Mouse (Mus musculus) lung, adult 2 months (tissue): ENCODE results near the gene Wdr35. TPM values are rescaled to one million over a fixed set of nuclear protein-coding genes. Genes with fewer than 3 reads are reported as not detected.
"Not testable (repeated sequence)": the region's sequence is repeated elsewhere in the genome, so short reads cannot be mapped to it uniquely, and the experiment has no call there.

Experiments
- DNase-seq: peaks from one replicate; pipeline ENCODE4 v3.0.0; 2022
- H3K4me1 ChIP-seq: fragments of 200-500 bp; 2 replicates; pipeline ENCODE4 v1.6.1; 2011; ENCODE audit warnings: low read length; ENCODE audit not compliant: control insufficient read depth, insufficient read depth
- H3K4me3 ChIP-seq: fragments of 200-500 bp; replicated peaks from 2 replicates; pipeline ENCODE3; 2011; ENCODE audit warnings: low read depth, mild to moderate bottlenecking, control low read depth, low read length; ENCODE audit errors: extremely low read depth
- CTCF ChIP-seq: fragments of 200-500 bp; IDR thresholded peaks from 2 replicates; pipeline ENCODE4 v1.5.1; 2011; ENCODE audit warnings: mild to moderate bottlenecking, low read length, control low read depth; ENCODE audit not compliant: insufficient read depth
- POLR2A ChIP-seq: fragments of 200-500 bp; IDR thresholded peaks from 2 replicates; pipeline ENCODE4 v1.6.1; 2011; ENCODE audit warnings: low read depth, mild to moderate bottlenecking, control low read depth, low read length, borderline replicate concordance; ENCODE audit errors: extremely low read depth
- WGBS: fragments of 180-500 bp; shearing (Covaris S2); methylation state at CpG from one replicate; pipeline ENCODE4 v1.1.7; 2018; 5-methylcytosine and 5-hydroxymethylcytosine counted together
- polyA plus RNA-seq: library from polyadenylated mRNA; depleted of rRNA; stranded (reverse); fragments of >200 nt; gene quantifications from 2 replicates; pipeline ENCODE4 v1.2.3, GENCODE M21; 2012

The Wdr35 gene
- polyA plus RNA-seq, 1 experiment = 5.0 TPM

DNA sequence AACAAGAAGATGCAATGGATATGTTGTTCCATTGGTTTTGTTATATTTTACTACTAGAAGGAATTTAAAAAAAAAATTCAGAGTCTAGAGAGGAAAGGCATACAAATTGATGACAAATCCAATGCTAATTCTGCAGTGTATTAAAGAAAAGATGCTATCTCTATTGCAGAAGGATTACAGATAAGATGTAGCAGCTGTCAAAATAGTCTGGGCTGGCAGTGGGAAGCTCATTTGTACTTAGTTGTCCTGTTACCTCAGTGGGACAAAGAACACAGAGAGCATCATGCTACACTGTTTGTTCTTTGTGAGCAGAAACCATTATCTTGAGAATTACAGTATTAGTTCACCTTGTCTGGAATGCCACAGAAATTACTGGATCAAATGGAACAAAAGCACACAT is 53.2 kb downstream of the Wdr35 start:
- no peak for TF ChIP-seq POLR2A
- TF ChIP-seq CTCF = no peak

DNA sequence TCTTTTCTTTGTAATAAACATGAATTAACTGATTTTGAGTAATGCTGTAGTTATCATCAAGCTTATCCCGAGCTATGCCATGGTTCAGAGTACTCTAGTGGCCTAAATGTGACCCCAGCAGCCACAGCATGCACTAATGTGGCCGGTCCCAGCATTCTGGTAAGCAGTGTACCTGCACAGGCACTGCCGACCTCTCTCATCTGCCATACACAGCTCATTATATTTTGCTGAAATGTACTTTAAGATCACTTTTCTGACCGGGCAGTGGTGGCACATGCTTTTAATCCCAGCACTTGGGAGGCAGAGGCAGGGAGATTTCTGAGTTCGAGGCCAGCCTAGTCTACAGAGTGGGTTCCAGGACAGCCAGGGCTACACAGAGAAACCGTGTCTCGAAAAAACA is 55.1 kb downstream of the Wdr35 start:
- not testable (repeated sequence) for H3K4me1 ChIP-seq, H3K4me3 ChIP-seq, DNase-seq
- WGBS = 87% methylated on average over 7 of the region's 7 CpGs

More for the DNA sequence above, 53.2 kb downstream of the Wdr35 start:
- Histone ChIP-seq H3K4me3 (no peak overlapping the region), H3K4me1 (no peaks in the 10 kb centered on the region)
- DNase-seq = no peak

DNA sequence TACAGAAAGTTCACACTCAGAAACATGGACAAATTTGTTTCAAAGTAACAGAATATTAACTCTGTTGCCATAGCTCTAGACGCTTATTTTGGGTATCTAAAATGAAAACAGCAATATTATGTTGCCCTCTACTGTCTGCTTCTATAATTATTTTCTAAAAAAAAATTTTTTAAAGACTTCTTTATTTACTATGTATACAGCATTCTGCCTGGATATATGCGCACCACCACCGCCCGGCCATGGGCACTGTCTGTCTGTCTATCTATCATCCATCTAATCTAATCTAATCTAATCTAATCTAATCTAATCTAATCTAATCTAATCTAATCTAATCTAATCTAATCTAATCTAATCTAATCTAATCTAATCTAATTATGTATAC is 55.8 kb downstream of the Wdr35 start:
- Histone ChIP-seq H3K4me3 (peak overlapping the region; percentile 56), H3K4me1 (no peaks in the 10 kb centered on the region)
- TF ChIP-seq CTCF (no peak), POLR2A (no peak)
- no peak for DNase-seq
- 29% methylated on average over 4 of the region's 4 CpGs for WGBS

DNA sequence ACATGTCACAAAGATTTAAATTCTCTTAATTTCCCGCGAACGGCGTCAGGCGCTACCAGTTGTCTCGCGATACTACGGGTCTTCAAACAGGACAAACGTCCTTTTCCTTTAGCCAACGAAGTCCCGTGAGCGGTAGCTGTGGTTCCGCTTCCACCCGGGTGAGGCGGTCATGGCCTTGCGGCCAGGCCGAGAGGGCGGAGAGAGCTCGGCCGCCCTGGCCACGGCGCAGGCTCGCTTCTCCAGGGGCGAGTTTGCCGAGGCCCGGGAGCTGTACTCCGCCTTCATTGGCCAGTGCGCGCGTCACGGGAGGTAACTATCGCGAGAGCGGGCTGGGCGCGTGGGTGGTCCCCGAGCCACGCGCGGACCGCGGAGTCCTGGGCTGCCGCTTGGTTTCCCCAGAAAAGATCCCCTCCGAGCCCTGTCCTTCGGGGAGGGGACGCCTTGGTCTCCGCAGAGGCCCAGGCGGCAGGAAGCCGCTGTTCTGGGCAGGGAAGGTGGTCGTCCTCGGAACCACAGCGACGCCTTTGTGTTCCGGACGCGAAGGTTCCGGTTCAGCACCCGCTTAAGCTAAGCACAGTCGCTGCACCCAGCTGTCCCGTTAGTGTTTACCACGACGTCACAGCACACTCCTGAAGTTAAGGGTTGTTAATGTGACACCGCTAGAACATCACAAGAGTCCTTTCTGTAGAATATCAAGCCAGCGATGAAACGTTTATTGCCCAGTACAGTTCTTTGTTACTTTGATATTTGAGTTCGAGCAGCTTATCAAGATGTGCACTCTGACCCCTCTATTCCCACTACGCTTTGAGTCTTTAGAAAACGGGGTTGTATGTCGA is 56.4 kb downstream of the Wdr35 start, which contains the start of gene Ttc32:
Gene Ttc32 (plus strand): TSS at position 110 of the 836 bp plus-strand sequence.
- H3K4me3 ChIP-seq = peak within 1 kb of the TSS; percentile 99
- under 1% methylated on average over 69 of the region's 69 CpGs for WGBS
- no peaks in the 10 kb centered on the region for H3K4me1 ChIP-seq
- TF ChIP-seq CTCF (0 out of 2 replicates have a peak, but pooled peaks have one; percentile 24), POLR2A (peak; percentile 87)
- peak; percentile 97 for DNase-seq

DNA sequence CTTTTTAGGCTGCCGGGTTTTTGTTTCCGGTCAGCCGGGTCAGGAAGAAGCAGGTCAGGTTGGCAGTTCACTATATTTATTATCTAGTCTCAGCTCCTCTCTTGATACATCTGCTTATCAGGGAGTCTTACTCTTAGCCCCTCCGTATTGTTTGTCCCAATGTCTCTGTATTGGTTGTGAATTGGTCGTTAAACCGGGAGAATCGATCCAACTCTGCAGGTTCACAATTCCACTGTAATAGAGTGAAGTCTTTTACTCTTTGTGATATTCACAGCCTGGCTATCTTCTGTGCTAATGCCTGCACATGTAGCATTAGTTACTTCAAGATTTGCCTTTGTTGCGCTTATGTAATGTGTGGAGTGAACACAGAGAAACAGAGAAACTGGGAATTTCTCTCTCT is 57.5 kb downstream of the Wdr35 start:
- Histone ChIP-seq H3K4me1 (no peaks in the 10 kb centered on the region), H3K4me3 (no peak overlapping the region)
- TF ChIP-seq POLR2A (no peak), CTCF (no peak)
- WGBS = 46% methylated on average over 8 of the region's 8 CpGs
- no peak for DNase-seq

DNA sequence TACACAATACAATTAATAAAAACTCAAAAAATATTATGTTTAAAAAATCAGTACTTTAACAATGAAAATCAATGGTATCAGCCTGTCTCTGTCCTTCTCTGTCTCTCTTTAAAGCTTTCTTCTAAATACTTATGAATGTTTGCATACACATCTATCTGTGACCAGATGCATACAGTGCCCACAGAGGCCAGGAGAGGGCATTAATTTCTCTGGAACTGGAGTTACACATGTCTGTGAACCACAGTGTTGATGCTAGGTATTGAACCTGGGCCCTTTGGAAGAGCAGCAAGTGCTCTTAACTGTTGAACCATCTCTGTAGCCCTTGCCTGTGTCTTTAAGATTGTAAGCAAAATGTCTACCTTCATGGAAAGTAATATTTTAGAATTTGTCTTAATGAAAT is 59.4 kb downstream of the Wdr35 start:
- TF ChIP-seq CTCF = no peak
- TF ChIP-seq POLR2A = no peak
- DNase-seq = no peak
- Histone ChIP-seq H3K4me3 (no peak overlapping the region), H3K4me1 (no peaks in the 10 kb centered on the region)

DNA sequence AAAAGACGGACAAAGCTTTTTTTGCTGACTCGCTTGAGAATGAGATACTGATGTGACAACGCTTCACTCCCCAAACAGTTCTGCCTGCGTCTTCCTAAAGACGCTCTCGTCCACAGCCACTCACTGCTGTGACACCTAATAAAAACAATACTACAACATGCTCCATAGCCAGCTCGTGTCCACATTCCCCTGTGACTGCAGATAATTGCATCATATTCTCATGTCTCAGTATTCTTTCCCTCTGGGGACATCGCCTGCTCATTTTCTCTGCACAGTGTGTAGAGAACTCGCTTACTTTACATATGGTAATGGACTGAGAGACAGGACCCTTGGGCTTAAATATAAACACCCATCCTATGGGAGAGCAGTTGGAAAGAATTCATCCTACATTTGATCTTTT is 62.7 kb downstream of the Wdr35 start:
- TF ChIP-seq CTCF = no peak
- no peak for TF ChIP-seq POLR2A
- Histone ChIP-seq H3K4me3 (no peak overlapping the region), H3K4me1 (no peaks in the 10 kb centered on the region)
- WGBS = 81% methylated on average over 9 of the region's 9 CpGs
- DNase-seq = no peak

DNA sequence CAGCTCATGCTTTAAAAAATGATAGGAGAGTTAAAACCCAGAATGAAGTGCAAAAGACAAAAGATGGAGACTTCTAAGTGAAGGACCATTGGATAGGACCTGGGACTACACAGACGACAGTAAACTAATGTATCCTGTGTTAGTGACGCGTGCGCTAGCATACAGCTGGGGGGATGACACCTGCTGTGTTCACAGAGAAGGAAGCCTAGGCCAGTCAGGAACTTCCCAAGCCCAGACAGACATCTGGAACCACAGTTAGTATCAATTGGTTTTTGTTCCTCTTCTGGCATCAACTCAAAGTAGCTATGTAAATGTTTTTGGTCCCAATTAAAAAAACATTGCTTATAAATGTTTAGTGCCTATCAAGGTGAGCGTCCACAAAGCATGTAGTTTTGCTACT is 66.5 kb downstream of the Wdr35 start:
- 86% methylated on average over 5 of the region's 5 CpGs for WGBS
- Histone ChIP-seq H3K4me1 (no peaks in the 10 kb centered on the region), H3K4me3 (no peak overlapping the region)
- no peak for DNase-seq
- TF ChIP-seq POLR2A (no peak), CTCF (no peak)

DNA sequence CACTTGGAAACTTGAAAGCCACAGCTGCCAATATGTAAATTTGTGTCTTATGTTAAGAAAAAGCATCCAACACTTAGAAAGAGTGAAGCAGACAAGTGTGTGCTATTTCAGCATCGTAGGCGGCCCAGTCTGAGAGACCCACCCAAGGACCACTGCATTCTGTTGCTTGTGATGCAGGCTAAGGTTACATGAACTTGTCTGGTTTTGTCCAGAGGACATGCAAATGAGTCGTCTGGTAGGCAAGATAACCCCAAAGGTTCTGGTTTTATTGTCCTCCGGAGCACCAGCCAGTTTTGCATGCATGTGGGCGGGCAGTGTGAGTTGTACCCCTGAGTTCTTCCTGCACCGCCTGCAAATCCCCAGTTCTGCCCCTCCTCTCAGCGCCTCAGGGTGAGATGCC is 67.0 kb downstream of the Wdr35 start:
- no peak overlapping the region for H3K4me3 ChIP-seq
- no peak for TF ChIP-seq POLR2A
- no peak for TF ChIP-seq CTCF
- no peaks in the 10 kb centered on the region for H3K4me1 ChIP-seq
- DNase-seq = no peak
- 78% methylated on average over 7 of the region's 7 CpGs for WGBS

DNA sequence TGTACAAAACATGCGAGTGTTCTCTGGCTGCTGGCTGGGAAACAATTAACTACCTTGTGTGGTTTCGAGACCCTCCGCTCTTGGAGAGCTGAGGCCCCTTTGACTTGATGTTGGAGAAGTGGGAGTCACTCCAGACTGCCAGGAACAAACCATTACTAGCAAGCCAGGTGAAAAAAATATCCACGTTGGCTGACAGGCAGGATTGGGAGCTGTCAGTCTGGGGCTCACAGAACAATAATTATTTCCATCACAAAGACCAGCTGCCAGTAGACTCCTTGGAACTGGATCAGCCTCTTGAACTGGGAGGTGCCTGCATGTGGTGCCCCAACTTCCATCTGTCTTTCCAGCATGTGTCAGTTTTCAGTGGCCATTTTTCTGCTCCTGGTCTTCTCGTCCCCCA is 68.6 kb downstream of the Wdr35 start:
- no peak for DNase-seq
- no peaks in the 10 kb centered on the region for H3K4me1 ChIP-seq
- no peak overlapping the region for H3K4me3 ChIP-seq
- WGBS = 85% methylated on average over 5 of the region's 5 CpGs
- no peak for TF ChIP-seq CTCF
- TF ChIP-seq POLR2A = no peak
